Mouse (Mus musculus): ENCODE measurements around the gene Fam19a5. TPM values are rescaled to one million over a fixed set of nuclear protein-coding genes. Genes with fewer than 3 reads are reported as not detected.

Fam19a5 gene
- polyA plus RNA-seq, 1 experiment from 2014 or later: 1.4 TPM

DNA sequence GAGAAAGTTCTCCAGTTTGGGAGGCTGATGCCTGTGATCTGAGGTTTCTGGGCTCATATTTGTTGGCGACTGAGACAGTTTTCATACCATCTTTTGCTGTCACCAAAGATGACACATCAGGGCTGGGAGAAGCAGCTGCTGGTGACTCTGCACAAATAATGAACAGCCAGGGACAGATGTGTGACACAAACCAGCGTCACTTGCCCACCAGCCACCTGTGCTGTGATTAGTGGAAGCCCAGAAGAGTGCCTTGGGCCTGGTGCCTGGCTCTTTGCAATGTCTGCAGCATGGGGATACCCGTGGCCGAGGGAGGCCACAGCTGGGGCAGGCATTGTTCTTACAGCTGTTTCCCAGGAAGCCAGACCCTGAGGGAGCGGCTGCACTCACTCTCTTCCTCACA is 173.0 kb downstream of the Fam19a5 start:
- TF ChIP-seq CTCF (IDR thresholded peaks at IDR 0.05; ENCODE audit: low read depth): no peak
- H3K27ac ChIP-seq (ENCODE audit: low read depth, low read length): no peak overlapping the region
- H3K4me3 ChIP-seq (ENCODE audit: low read depth, low read length): no peak overlapping the region
- no peak overlapping the region for H3K4me2 ChIP-seq (replicated peaks; ENCODE audit: low read depth)
- H3K9ac ChIP-seq (ENCODE audit: low read depth, low read length): no peak overlapping the region
- no peaks in the 10 kb centered on the region for H3K9me3 ChIP-seq (ENCODE audit: control insufficient read depth)
- H3K27me3 ChIP-seq (replicated peaks; ENCODE audit: control insufficient read depth, insufficient read depth, low read length): no peaks in the 10 kb centered on the region
- no peak for ATAC-seq
- 45% methylated on average over 5 of the region's 5 CpGs for WGBS
- no peaks in the 10 kb centered on the region for H3K36me3 ChIP-seq (ENCODE audit: control insufficient read depth, insufficient read depth)
- no peaks in the 10 kb centered on the region for H3K4me1 ChIP-seq (replicated peaks; ENCODE audit: control insufficient read depth, insufficient read depth, low read length)

DNA sequence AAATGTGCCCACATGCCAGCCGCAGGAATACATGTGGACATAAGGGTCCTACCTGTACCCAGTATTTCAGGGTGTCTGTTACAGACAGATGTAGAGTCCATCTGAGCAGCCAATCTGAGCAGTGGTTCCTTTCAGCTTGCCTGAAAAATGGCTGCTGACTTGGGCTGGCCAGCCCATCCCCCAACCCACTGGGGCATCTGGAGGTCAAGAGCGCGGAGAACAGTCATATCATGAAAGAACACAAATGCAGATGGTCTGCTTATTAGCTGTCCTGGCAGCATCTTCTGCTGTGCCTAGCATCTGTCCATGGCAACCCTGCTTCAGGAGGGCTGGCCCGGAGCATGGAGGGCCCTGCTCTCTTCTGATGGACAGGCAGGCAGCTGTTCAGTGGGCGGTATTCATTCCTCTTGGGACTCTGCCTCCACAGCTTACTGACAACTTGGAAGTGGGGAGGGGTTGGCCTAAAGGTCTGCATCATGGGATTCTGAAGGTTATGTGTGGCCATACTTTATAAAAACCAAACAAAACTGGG is 179.4 kb downstream of the Fam19a5 start:
- no peak for ATAC-seq
- no peak for TF ChIP-seq CTCF (IDR thresholded peaks at IDR 0.05; ENCODE audit: low read depth)
- WGBS: 78% methylated on average over 5 of the region's 5 CpGs

DNA sequence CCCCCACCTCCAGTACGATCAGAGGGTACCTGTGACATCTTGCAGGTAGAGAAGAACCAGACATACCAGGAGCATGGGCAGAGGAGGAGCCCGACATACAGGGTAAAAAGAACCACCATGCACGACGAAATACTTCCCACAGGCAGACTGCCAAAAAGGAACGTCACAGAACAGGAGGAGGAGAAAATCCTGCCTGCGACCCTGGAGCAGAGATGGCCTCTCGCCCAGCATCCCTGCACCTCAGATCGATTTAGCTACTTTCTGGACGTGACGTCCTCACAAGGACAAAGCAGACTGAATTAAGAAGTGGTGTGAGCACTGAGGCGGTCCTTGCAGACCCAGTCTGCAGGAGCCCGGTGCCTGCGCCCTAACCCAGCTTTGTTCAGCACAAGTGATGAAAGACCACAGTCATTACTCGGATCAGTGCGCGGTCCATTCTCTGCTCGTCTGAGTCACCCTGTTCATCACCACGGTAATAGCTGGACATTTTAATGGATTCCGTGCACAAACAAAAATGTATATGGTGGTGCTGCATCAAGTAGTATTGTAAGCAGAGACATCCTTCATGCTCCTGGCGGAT is 182.6 kb downstream of the Fam19a5 start:
- H3K27ac ChIP-seq (ENCODE audit: low read depth, low read length): no peak overlapping the region
- 79% methylated on average over 20 of the region's 20 CpGs for WGBS

More for the DNA sequence above, 179.4 kb downstream of the Fam19a5 start:
- H3K9ac ChIP-seq (ENCODE audit: low read depth, low read length): no peak overlapping the region
- H3K27me3 ChIP-seq (replicated peaks; ENCODE audit: control insufficient read depth, insufficient read depth, low read length): no peaks in the 10 kb centered on the region
- no peak overlapping the region for H3K4me3 ChIP-seq (ENCODE audit: low read depth, low read length)
- H3K4me1 ChIP-seq (replicated peaks; ENCODE audit: control insufficient read depth, insufficient read depth, low read length): no peaks in the 10 kb centered on the region
- H3K9me3 ChIP-seq (ENCODE audit: control insufficient read depth): no peaks in the 10 kb centered on the region
- H3K36me3 ChIP-seq (ENCODE audit: control insufficient read depth, insufficient read depth): no peaks in the 10 kb centered on the region
- no peak overlapping the region for H3K4me2 ChIP-seq (replicated peaks; ENCODE audit: low read depth)
- no peak overlapping the region for H3K27ac ChIP-seq (ENCODE audit: low read depth, low read length)

DNA sequence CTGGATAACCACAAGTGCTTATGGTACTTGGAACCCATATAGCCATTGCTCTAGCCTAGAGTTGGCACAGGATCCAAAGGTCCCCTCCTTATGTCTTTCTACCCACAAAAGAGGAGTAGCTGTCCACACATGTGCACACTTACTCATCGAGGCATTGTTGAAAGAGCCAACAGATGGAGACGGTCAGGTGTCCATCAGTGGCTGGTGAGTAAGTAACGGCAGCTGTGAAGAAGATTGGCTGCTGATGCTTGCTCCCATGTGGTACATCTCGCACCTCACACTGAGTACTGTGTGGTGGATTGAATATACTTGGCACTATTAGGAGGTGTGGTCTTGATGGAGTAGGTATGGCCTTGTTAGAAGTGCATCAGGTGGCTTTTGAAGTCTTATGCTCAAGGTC is 192.2 kb downstream of the Fam19a5 start:
- ATAC-seq: no peak
- Histone ChIP-seq H3K36me3 (ENCODE audit: control insufficient read depth, insufficient read depth) (no peaks in the 10 kb centered on the region), H3K4me2 (replicated peaks; ENCODE audit: low read depth) (no peak overlapping the region), H3K4me1 (replicated peaks; ENCODE audit: control insufficient read depth, insufficient read depth, low read length) (no peaks in the 10 kb centered on the region), H3K9ac (ENCODE audit: low read depth, low read length) (no peak overlapping the region), H3K9me3 (ENCODE audit: control insufficient read depth) (no peaks in the 10 kb centered on the region), H3K27me3 (replicated peaks; ENCODE audit: control insufficient read depth, insufficient read depth, low read length) (no peaks in the 10 kb centered on the region), H3K27ac (ENCODE audit: low read depth, low read length) (no peak overlapping the region), H3K4me3 (ENCODE audit: low read depth, low read length) (no peak overlapping the region)
- no peak for TF ChIP-seq CTCF (IDR thresholded peaks at IDR 0.05; ENCODE audit: low read depth)
- WGBS: 88% methylated on average over 4 of the region's 4 CpGs

More for the DNA sequence above, 182.6 kb downstream of the Fam19a5 start:
- H3K4me2 ChIP-seq (replicated peaks; ENCODE audit: low read depth): no peak overlapping the region
- no peaks in the 10 kb centered on the region for H3K36me3 ChIP-seq (ENCODE audit: control insufficient read depth, insufficient read depth)
- no peaks in the 10 kb centered on the region for H3K9me3 ChIP-seq (ENCODE audit: control insufficient read depth)
- no peaks in the 10 kb centered on the region for H3K4me1 ChIP-seq (replicated peaks; ENCODE audit: control insufficient read depth, insufficient read depth, low read length)
- H3K9ac ChIP-seq (ENCODE audit: low read depth, low read length): no peak overlapping the region
- H3K4me3 ChIP-seq (ENCODE audit: low read depth, low read length): no peak overlapping the region
- ATAC-seq: no peak
- no peaks in the 10 kb centered on the region for H3K27me3 ChIP-seq (replicated peaks; ENCODE audit: control insufficient read depth, insufficient read depth, low read length)
- TF ChIP-seq CTCF (IDR thresholded peaks at IDR 0.05; ENCODE audit: low read depth): no peak

DNA sequence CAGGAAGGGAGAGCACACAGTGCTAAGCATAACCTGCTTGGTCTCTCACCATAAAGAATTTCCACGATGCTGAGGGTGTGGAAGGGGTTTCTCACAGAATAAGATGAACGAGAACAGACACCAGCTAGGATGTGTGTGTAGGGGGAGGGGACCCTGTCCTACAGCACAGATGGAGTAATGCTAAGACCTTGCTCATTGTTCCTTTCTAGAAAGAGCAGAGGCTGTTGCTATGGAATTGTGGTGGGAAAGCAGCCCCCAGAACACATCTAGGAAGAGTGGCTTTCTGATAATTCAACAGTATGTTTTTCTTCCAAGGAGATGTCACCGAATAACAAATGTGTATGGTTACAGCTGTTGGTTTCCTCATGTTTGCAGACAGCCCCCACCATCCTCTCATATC is 211.4 kb downstream of the Fam19a5 start:
- no peaks in the 10 kb centered on the region for H3K9me3 ChIP-seq (ENCODE audit: control insufficient read depth)
- TF ChIP-seq CTCF (IDR thresholded peaks at IDR 0.05; ENCODE audit: low read depth): no peak
- no peak overlapping the region for H3K27ac ChIP-seq (ENCODE audit: low read depth, low read length)
- no peak for ATAC-seq
- no peak overlapping the region for H3K9ac ChIP-seq (ENCODE audit: low read depth, low read length)
- 68% methylated on average over 3 of the region's 3 CpGs for WGBS
- H3K36me3 ChIP-seq (ENCODE audit: control insufficient read depth, insufficient read depth): no peaks in the 10 kb centered on the region
- H3K4me1 ChIP-seq (replicated peaks; ENCODE audit: control insufficient read depth, insufficient read depth, low read length): no peaks in the 10 kb centered on the region
- H3K4me2 ChIP-seq (replicated peaks; ENCODE audit: low read depth): no peak overlapping the region
- no peak overlapping the region for H3K4me3 ChIP-seq (ENCODE audit: low read depth, low read length)
- H3K27me3 ChIP-seq (replicated peaks; ENCODE audit: control insufficient read depth, insufficient read depth, low read length): no peaks in the 10 kb centered on the region

DNA sequence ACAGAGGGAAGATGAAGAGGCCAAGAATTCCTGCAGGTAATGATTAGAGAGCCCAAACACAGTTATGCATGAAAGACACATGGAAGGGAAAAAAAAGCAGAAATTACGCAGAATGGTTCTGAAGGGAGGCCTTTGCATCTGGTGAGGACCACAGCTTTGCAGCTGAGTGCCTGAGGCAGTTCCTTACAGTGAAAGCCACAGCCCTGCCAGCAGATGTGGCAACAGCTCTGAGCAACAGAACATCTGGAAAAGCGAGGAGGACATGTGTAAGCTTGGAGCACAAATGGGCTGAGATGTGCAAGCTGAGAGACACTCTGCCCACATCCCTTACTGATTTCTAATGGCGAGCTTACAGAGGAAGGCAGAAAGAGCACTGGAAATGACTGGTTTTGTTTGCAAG is 221.8 kb downstream of the Fam19a5 start:
- ATAC-seq: no peak
- no peak overlapping the region for H3K4me3 ChIP-seq (ENCODE audit: low read depth, low read length)
- H3K27me3 ChIP-seq (replicated peaks; ENCODE audit: control insufficient read depth, insufficient read depth, low read length): no peaks in the 10 kb centered on the region
- H3K27ac ChIP-seq (ENCODE audit: low read depth, low read length): no peak overlapping the region
- TF ChIP-seq CTCF (IDR thresholded peaks at IDR 0.05; ENCODE audit: low read depth): no peak
- H3K9me3 ChIP-seq (ENCODE audit: control insufficient read depth): no peaks in the 10 kb centered on the region
- no peaks in the 10 kb centered on the region for H3K36me3 ChIP-seq (ENCODE audit: control insufficient read depth, insufficient read depth)
- no peak overlapping the region for H3K4me2 ChIP-seq (replicated peaks; ENCODE audit: low read depth)
- WGBS: 82% methylated on average over 3 of the region's 3 CpGs
- no peak overlapping the region for H3K9ac ChIP-seq (ENCODE audit: low read depth, low read length)
- H3K4me1 ChIP-seq (replicated peaks; ENCODE audit: control insufficient read depth, insufficient read depth, low read length): no peaks in the 10 kb centered on the region

All from intestine, postnatal 0 days (tissue).